Mouse (Mus musculus): ENCODE measurements around the gene Tigit.
A peak's percentile ranks its signal among the peaks of the same experiment; 100 is the strongest.

Gene Tigit

DNA sequence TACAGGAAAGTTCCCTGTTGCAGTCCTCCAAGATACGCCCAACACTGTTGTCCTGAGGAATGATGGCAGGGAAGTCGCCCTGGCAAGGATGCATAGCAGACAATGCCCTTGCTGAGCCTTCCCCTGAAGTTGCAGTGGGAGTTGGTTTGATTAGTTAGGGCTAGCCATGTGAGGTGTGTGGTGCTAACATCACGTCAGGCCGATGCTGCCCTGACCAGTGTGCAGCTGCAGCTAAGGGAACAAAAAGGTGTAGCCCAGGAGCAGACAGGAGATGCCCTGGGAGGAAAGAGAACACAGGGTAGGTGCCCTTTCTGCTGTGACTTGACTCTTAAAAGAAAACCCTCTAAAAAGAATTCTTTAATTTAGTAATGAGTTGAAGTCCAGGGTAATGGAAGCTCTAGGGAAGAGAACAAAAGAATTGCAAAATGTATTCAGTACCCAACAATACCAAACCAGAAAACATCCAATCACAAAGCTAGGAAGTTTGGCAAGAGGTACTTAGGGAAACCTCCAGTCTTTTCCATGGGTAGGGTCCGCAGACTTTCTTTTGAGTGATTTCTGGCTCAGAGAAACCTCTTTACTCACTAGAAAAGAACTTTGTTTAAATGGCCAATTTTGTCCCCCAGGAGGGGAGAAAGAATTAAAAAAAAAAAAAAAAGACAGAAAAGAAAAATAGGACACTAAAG, 40.5 kb downstream of the Tigit start:
- DNase-seq (ENCODE audit: inconsistent age in 2 of 2, low spot score in 1 of 2): no peak

DNA sequence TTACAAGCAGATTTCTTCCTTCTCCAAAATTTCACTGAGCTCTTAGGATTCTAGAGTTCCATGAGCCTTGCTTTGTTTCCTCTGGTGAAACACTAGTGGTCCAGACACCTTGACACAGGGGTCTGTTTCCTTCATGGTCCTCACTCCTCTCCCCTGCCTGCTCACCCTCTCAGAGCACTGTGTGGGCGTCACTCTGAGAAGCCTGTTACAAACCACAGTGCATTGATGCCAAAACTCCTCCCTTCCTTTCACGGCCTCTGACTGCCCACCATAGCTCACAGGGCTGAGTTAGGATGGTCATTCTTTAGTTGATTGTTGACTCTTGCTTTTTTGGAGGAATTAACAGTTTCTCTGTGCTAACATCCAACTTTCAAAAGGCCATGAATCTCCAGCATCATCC, 43.6 kb downstream of the Tigit start:
- no peak for DNase-seq (ENCODE audit: inconsistent age in 2 of 2, low spot score in 1 of 2)

DNA sequence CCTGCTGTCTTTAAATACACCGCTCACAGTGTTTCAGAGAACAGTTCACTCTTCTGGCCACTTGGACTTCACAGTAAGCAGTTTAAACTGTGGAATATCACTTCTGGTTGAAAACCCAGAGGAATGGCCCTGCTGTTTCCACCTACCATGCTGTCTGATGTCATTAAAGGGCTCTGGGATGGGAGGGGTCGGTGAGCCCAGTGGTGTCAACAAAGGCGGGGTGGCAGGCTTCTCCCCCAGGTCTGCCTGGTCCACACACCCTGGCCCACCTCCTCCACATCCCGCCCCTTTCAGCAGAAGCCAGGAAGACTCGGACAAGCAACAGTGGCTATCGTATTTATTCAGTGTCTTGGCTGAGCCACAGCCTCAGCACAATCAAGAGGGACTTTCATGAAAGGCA, 44.7 kb downstream of the Tigit start:
- DNase-seq (ENCODE audit: inconsistent age in 2 of 2, low spot score in 1 of 2): no peak

DNA sequence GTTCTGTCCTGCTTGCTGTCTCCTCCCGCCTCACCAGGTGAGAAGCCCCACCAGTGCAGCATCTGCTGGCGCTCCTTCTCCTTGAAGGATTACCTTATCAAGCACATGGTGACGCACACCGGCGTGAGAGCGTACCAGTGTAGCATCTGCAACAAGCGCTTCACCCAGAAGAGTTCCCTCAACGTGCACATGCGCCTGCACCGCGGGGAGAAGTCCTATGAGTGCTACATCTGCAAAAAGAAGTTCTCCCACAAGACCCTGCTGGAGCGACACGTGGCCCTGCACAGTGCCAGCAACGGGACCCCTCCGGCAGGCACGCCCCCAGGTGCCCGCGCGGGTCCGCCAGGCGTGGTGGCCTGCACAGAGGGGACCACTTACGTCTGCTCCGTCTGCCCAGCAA, 45.7 kb downstream of the Tigit start:
- no peak for DNase-seq (ENCODE audit: inconsistent age in 2 of 2, low spot score in 1 of 2)

DNA sequence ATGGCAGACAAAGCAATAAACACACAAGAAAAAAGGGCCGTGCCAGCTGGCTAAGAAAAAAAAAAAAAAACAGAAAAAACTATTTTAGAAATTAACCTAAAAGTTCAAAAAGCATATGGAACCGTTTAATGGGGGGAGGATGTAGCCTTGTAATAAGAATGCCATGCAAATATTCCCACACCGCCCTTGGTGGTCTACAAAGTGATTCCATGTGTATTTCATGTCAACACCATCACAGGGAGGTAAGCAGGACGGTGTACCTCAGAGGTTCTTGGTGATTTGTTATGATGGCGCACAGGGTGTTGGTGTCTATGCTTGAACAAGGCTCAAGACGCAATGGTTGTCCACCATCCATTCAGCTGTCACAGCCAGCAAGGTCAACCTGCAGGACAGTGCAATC, 46.6 kb downstream of the Tigit start:
- DNase-seq (ENCODE audit: inconsistent age in 2 of 2, low spot score in 1 of 2): no peak

DNA sequence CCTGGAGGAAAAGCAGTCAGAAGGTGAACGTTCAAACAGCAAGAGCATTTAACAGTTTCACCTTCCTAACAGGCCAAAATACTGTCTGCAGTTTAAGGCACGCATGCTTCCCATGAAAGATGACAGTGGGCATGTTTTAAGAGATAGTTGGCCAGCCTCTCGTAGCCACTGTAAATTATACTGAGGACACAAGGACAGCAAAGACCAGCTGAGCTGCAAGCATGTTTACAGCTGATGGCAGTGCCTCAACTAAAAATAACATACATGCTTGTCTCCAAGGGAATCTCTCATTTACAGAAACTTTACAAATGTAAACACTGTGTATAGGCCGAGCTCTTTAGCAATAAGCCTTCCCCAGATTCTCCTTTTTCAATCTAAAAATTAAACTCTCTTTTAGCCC, 47.6 kb downstream of the Tigit start:
- peak in 1 of 2 experiments; percentile 47 for DNase-seq (ENCODE audit: inconsistent age in 2 of 2, low spot score in 1 of 2)

DNA sequence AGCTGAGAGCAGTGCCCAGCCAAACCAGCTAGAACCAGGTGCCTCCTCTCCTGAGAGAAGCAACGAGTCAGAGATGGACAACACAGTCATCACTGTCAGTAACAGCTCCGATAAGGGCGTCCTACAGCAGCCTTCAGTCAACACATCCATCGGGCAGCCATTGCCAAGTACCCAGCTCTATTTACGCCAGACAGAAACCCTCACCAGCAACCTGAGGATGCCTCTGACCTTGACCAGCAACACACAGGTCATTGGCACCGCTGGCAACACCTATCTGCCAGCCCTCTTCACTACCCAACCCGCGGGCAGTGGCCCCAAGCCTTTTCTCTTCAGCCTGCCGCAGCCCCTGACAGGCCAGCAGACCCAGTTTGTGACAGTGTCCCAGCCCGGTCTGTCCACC, 53.6 kb downstream of the Tigit start:
- no peak for DNase-seq (ENCODE audit: inconsistent age in 2 of 2, low spot score in 1 of 2)

DNA sequence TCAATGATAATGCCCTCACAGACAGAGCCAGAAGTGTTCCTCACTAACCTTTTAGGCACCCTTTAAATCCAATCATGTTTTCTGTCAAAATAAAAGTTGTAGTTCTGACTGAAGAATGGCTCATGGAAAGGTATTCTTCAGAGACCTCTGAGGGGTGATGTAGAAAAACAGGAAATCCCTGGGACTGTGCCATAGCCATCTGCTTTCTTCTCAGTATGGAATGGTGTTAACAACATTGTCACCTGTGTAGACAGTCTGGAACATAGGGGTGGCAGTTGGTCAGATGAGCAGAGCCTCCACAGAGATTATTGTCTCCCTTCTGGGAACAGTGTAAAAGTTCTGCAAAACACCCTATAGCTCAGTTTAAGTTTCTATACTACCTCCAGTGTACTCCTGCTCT, 55.9 kb downstream of the Tigit start:
- no peak for DNase-seq (ENCODE audit: inconsistent age in 2 of 2, low spot score in 1 of 2)

DNA sequence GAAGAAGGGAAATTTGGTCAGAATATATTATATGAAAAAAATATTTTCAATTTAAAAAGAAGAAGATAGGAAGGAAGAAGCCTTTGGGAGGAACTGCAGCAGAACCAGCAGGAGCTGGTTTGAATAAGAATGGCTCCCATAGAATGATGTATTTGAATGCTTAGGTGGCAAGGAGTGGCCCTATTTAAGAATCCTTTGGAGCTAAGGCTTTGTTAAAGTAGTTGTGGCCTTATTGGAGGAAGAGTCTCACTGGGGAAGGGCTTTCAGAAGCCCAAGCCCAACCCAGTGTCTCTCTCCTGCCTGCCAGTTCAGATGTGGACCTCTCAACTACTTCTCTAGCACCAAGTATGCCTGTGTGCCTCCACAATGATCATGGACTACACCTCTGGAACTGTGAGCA, 56.9 kb downstream of the Tigit start:
- no peak for DNase-seq (ENCODE audit: inconsistent age in 2 of 2, low spot score in 1 of 2)

DNA sequence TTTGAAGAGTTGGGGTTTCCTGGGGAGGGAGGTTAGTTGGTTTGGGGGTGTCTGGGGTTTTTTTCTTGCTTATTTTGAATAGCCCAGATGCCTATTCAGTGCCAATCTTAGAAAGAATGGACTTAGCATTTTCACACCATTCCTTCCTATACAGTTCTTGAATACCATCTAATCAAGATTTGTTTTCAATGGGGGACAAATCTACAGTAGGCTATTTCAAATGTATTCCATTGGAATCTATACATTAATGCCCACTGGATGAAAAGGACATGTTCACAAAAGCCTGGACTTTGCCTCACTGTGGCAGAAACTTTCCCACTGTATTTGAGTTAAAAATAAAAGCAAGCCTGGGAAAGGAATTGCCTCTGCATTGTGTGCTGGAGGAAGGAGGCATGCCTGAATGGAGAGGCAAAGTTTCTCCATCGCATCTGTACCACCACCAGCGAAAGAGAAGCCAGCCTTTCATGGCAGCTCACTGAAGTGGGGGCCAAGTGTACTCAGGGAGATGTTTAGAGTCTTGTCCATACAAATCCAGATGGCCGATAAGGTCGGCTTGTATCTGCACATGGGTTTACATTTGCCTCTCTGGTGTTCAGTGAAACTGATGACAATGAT, 59.4 kb downstream of the Tigit start:
- no peak for DNase-seq (ENCODE audit: inconsistent age in 2 of 2, low spot score in 1 of 2)

DNA sequence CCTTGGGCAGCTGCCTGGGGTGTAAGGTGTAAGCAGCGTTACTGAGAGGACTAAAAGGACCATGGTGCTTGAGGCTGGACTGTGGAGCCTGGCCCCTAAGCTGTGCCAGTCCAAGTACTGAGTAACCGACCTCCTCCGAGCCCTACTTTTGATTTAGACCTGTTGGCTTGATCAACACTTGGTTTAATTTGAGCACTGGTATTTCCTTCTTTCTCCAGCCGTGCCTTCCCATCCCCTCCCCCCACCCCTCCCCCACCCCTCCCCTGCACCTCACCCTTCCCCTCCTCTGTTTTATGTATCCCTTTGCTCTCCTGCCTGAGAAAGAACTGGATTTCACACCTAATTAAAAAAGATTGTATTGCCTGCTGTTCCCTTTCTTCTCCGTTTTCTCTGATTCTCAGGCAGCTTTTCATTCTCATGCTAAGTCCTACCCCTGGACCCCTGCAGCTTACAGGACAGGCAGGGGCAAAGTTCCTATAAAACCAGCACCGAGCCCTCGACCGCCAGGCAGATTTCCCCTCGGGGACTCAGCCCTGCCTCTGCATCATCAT, 60.3 kb downstream of the Tigit start:
- no peak for DNase-seq (ENCODE audit: inconsistent age in 2 of 2, low spot score in 1 of 2)

DNA sequence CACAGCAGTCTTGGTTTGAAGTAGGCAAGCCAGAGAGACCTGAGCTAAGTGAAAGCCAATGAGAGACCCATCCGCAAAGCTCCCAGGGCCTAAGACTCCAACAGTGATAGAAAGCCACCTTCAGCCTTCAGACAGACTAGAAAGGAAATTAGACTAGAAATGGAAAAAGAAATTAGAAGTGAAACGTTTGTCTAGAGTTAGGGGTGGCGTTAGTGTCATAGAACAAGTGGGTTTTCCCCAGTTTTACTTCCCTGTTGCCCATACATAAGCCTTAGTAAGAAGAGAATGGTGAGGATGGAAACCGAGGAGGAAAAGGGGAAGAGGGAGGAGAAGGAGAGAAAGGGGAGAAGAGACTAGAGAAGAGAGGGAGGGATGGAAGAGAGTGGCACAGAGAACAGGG, 61.4 kb downstream of the Tigit start:
- no peak for DNase-seq (ENCODE audit: inconsistent age in 2 of 2, low spot score in 1 of 2)

DNA sequence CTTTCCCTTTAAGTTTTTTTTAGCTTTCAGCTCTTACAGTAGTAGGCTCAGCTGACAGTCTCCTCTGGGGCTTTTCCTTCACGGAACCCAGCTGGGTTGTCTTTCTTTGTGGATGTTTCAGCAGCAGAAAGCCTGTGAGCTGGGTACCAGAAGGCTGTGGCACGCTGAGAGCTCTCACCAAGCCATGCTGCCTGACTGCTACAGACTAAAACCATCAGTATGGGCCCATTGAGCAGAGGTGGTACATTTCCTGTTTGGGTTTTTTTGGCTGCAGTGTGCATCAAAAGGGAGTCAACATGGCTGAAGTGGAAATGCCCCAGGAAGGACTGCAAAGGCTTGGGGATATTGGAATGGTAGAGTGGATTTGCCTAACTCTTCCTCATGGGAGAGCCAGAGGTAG, 64.2 kb downstream of the Tigit start:
- DNase-seq (ENCODE audit: inconsistent age in 2 of 2, low spot score in 1 of 2): no peak

Measured in adrenal gland, adult (tissue).